Mouse (Mus musculus): ENCODE results near the gene Prph. TPM values are rescaled to one million over a fixed set of nuclear protein-coding genes. Genes with fewer than 3 reads are reported as not detected.
"Not testable (repeated sequence)": the region's sequence is repeated elsewhere in the genome, so short reads cannot be mapped to it uniquely, and the experiment has no call there.

Gene Prph
- total RNA-seq, 2 experiments from 2014 or later, result 1.7 to 2.0 TPM

DNA sequence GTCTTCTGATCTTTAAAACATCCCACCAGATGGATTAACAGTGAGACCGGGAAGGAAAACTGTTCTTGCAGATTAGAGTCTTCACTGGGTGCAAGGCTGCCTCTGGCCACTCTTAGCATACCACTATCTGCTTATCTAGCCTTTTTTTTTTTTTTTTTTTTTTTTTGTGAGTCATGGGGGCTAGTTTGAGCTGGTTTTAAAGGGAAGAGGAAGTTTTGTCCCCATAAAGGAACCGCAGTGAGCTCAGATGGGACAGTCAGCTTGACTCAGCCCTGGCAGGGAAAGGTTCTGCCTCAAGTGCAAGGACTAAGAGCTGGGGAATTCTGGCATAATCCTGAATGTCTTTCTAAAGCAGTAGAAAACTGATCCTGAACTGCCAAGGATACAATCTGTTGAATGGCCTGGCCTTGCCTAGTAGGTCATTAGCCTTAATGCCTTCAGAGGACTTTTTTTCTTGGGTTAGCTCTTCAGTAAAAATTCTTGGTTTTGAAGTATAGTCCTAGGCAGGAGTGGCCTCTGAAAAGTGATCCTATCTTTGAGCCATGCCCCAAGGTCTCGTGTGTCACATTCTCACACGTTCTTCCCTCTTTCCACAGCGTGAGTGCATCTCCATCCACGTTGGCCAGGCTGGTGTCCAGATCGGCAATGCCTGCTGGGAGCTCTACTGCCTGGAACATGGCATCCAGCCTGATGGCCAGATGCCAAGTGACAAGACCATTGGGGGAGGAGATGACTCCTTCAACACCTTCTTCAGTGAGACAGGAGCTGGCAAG, 21.3 kb upstream of the Prph start:
- no peak for DNase-seq

DNA sequence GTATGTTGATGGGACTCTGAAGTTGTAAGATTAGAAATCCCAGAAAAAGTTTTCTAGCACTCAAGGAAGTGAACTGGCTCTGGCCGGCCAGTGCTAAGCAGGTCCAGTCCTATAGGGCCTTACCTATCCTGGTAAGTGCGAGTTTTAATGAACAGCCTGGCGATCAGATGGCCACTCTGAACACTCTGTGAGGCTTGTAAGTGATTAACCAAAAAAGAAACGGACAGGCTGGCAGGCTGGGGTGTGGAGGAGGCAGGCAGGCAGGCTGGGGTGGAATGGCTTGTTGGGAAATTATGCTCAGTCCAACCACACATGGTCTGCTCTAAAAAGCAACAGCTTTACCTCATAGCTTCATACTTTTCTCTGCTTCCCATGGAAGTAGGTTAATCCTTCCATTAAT, 19.5 kb upstream of the Prph start:
- no peak for DNase-seq

DNA sequence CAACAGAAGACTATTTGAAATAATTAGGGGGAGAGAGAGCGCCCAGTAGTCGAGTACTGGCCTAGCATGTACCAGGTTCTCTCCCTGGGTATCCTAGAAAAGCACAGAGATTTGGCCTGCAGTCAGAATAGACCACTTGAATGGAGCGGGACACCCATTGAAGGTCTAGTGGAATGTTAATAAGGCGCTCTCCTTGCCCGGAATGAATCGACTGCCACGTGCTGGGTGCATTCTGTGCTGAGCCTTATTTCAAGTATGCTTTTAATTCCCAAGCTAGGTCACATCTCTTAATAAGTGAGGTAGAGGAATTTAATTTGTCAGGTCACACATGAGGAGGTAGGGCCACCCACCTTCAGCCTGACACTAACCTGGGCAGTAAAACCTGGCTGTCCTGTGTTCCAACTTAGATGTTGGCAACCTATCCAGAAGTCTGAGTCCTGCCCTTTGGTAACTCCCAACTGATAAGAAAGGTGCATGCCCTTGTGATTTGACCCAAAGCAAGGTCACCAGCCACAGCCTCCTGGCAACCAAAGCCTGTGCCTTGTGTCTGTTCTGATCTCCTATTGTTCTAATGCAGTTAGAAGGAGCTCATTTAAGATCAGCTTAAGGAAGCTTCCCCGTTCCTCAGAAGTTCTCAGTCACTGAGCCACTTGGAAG, 18.6 kb upstream of the Prph start:
- no peak for DNase-seq

DNA sequence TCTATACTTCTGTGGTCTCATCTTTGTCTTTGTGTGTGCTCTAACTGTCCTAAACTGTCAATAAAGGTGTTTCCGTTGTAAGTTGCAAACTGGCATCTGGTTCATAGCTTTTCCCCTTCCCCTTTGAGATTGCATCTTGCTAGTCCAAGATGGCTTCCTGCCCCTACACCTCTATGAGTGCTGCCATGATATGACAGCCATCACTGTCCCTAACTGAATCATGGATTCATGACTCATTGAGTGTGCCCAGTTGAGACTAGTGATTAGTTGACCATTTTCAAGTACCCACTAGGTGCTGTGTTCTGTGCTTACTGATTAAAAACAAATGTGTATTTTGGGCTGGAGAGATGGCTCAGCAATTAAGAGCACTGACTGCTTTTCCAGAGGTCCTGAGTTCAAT, 16.9 kb upstream of the Prph start:
- DNase-seq, result no peak

DNA sequence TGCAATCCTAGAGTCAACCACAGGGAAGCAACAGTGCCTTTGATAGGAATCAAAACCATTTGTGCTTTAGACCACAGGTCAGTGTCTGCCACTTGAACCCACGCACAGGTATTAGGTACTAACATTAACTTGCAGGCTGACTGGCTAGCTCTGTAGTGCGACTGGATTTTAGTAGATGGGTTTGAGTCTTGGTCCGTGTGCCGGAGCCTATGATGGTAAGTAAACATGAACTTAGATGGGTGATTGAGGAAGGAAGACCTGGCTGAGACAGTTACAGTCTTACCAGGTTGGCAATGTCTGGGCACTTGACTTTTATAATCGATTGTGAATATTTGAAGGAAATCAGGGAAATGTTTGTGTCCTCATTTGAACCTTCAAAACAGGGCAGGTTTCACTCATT, 16.2 kb upstream of the Prph start:
- DNase-seq, result no peak

DNA sequence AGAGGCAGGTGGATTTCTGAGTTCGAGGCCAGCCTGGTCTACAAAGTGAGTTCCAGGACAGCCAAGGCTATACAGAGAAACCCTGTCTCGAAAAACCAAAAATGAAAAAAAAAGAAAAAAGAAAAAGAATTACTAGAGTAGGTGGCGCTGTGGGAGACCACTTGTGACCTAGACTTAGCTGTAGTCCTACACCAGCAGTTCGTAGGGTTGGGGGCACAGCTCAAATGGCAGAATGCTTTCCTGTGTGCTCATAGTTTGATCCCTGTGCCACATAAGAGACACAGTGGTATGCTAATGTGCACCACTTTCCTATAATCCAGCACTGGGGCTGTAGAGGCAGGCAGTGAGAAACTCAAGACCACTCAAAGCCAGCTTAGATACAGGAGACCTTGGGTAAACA, 15.7 kb upstream of the Prph start:
- DNase-seq, result no peak

DNA sequence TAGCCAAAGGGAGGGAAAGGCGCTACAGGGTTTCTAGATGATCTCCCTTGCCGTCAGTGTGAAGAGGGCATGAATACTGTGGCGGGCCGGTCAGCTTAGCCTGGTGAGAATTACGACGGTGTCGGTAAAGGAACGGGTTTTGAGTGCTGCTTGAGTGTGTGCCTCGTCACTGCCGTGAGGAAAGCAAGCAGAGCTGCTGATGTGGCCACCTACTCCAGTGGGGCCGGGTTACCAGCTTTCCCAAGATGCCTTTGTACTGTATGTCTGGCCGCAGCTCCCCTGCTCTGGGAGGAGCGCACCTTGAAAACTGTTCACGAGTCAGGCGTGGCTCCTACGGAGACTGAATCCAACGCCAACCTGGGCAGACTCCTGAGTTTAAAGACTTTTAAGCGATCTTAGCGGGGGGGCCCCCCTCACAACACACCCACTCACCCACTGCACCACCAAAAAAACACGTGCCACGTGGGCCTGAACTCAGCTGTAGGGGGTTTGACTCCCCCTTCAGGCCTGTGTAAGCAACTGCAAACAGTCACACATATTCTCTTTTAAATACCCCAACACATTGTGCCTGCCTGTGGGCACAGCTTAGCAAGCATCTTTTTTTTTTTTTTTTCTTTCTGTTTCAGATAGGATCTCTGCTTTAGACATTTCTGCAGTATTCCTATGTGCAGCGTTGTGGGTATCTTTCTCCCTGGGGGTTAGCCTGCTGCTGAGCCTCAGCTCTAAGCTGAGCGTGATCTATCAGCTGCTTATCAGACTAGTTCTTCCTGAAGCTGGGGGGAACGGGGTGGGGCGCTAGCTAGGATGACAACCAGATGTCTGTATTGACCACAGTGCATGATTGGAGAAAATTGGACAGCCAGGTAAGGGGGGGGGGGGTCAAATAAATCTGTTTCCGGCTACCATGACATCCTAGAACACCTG, 14.7 kb upstream of the Prph start:
- no peak for DNase-seq

DNA sequence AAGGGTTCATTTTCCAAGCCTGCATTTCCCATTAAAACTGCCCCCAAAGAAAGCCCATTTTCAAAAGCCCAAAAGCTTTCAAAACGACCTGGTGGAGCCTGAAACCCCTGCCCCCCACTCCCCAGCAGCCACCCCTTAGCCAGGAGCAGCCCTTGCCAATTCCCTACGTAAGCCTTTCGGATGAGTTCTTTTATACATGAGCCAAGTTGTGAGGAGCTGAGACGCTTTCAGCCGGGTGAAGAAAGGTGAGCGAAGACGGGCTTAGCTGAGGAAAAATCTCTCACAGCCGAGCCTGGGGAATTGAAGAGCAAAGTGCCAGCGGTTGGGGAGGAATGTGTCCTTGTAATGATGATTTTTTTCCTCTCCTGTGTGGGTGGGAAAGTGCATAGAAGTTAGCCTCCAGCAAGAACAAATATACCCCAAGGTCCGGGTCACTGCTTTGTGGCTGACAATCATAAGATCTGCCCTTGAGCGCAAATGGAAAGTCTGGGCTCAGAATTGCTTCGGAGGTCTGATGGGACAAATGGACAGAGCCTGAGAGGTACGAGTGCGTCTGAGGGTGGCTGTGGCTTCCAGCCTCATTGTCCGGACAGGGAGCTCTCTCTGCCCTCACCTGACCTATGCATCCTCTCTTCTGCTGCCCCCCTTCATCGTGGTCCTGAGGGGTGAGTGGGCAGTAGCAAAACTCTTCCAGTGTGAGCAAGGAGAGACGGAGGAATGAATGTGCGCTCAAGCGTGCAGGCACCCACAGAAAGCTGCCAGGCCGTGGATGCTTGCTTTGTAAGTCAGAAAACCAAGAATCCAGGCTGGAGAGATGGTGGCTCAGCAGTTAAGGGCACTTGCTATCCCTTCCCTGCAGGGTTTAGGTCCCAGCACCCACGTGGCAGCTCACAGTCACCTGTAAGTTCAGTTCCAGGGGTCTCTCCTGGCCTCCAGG, 13.8 kb upstream of the Prph start:
- DNase-seq, result no peak

DNA sequence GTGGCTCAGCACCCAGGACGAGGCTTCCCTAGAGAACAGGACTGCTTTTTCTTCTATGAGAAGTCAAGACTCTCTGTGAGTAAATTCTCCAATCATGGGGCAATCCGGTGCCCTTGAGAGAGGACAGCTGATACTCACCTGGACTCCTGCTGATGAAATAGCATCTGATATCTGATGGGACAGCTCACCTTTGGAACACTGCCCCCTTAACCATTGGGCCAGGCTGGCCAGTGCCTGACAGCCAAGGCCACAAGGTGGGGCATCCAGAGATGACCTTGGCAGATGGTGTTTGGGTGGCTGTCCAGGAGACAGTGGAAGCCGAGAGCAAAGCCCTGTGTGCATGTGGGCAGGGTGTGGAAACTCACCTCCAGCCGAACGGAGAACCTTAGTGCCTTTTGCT, 12.6 kb upstream of the Prph start:
- no peak for DNase-seq

DNA sequence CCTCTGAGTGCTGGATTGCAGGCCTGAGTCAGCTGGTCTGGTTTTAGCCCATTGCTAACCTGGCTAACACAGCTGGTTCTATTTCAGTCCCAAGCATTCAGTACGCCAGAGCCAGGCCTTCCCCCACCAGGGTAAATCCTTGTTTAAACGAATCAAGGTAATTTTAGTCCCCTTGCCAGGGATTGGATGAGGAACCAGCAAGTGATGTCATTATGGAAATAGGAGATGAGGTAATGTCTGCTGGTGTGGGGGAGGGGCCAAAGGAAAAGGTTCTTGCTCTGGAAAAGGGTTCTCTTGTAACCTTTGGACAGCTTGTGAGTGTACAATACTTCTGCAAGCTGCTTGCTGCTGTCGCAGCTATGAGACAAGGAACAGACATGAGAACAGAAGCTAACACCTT, 10.1 kb upstream of the Prph start:
- no peak for DNase-seq

DNA sequence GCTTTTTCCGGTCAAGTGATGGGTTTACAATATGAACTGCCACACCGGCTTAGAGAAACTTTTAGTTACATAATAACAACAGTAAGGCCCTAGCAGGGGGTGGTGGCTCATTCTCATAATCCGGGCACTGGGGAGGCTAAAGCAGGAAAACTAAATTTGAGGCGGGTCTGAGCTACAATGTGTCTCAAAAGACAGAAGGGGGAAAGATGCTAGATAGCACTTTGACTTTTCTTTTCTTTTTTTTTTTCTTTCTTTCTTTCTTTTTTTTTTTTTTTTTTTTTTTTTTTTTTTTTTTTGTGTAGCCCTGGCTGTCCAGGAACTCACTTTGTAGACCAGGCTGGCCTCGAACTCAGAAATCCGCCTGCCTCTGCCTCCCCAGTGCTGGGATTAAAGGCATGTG, 9.2 kb upstream of the Prph start:
- DNase-seq, result not testable (repeated sequence)

DNA sequence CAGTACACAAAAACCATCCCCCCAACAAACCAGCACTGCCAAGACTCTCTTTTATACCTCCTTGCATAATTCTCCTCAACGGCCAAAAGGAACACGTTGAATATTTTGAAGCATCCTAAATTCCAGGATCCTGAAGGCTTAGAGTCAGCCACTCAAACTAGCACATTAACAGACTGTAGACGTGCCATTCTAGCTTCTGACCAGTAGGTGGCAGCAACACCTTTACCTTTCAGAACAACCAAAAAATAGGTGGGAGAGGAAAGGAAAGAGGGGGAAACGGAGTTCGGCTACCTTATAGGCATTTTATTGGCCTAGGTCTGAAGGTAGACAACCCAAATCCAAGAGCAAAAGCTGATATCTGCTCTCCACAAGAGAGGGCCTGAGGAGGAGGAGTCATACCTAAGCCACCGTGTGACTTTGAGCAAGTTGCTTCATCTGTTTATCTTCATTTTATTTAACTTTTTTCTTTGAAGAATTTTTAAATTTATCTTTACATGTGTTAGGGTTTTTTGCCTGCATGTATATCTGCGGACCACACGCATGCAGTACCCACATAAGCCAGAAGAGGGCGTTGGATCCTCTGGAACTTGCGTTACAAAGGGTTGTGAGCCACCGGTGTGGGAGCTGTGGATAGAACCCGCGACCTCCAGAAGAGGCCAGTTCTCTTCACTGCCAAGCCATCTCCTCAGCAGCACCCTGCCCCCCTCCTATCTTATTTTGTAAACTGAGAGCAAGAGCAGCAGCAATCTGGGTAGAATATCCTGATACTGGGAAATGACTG, 5.3 kb upstream of the Prph start:
- no peak for DNase-seq

DNA sequence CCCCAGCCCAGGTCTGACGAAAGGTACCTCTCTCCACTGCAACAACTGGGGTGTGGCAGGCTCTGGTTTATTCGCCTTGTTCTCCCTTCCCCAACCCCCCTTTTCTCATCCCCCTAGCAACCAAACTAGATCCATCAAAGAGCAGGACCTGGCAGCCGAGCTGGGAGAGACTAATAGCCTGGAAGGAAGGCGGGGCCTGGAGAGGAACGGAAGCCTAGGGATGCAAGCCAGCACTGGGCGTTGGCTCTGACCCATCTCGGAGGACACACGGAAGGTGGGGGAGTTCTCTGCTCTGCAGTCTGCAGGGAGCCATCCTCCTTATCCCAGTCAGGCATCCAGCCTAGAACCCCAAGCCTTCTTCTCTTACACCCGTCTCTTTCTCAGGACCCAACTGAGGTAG, 1.6 kb upstream of the Prph start:
- DNase-seq, result no peak

DNA sequence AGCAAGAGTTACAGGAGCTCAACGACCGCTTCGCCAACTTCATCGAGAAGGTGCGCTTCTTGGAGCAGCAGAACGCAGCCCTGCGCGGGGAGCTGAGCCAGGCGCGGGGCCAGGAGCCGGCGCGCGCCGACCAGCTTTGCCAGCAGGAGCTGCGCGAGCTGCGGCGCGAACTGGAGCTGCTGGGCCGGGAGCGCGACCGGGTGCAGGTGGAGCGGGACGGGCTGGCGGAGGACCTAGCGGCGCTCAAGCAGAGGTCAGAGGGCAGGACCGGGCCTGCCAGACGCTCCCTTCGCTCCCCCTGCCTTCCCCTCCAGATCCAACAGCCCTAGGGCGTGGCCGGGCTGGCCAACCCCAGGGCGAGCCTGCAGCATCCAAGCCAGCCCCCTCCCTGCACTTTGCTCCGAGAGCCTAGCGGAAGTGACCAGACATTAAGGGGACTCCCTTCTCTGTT, 562 bp downstream of the Prph start:
- peak; percentile 48 for DNase-seq

DNA sequence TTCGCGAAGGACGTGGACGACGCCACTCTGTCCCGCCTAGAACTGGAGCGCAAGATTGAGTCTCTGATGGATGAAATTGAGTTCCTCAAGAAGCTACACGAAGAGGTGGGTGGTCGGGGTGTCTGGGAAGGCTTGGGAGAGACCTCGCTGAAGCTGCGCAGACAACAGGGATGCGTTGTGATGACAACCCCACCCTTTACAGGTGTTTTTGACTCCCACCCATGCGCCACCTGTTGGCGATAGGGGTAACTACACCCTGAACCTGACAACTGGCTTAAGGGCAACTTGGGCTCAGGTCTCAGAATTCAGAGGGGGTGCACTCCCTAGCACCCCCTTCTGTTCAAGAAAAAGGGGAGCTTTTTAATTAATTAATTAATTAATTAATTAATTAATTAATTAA, 1.4 kb downstream of the Prph start:
- DNase-seq, result no peak

DNA sequence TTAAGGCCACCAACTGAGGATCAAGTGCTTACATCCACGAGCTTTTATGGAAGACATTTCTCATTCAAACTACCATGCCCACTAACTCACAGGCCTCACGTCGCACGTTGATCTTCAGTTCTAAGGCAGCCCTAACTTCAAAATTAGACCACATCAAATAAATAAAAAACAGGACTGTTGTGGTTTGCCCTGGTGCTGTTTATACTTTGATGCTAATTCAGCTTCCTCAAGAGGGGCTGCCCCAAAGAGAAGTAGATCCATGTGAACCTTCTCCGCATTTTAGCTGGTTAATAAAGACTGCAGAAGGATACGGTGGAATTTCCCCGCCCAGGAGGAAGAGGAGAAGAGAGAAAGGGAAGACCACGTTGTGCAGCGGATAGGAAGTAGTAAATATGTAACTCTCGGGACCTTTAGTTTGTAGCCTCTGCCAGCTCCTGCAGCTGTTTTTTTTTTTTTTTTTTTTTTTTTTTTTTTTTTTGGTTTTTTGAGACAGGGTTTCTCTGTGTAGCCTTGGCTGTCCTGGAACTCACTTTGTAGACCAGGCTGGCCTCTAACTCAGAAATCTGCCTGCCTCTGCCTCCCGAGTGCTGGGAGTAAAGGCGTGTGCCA, 10.7 kb downstream of the Prph start:
- no peak for DNase-seq

DNA sequence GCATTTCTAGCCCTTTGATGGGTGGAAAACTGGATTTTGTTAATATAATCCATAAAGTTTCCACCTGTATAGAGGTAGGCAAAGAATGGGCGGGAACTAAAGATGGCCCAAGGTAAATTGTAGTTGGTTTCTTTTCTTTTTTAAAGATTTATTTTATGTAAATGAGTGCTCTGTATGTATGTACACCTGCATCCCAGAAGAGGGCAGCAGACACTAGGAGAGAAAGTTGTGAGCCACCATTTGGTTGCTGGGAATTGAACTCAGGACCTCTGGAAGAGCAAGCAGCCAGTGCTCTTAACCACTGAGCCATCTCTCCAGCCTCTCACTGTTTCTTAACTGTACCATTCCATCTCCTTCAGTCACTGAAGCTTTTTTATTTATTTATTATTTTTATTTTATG, 17.0 kb downstream of the Prph start:
- no peak for DNase-seq

DNA sequence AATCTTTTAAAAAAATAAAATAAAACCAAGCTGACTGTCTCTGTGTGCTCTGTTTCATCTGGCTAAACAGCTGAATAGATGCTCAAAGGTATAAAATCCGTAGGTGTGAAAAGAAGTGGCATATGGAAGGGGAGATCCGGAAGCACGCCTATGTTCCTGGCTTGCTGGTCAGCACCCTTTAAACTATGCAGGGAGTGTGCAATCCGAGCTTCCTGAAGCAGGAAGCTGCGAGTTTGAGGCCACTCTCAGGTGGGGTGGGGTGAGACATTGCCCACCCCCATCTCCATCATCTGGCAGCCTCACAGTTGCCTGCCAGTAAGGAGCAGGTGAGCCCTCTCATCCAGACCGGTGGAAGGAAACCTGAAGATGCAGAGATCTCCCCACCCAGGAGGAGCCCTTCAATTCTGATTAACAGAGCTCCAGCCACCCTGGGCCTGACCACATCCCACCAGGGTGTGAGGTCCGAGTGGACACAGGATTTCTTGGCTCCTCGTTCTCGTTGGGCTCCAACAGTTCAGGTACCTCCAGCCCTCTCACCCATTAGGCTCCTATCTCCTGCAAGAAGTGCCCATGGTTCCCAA, 19.1 kb downstream of the Prph start, which contains the start of gene Troap:
Gene Troap (plus strand): TSS at position 557 of the 581 bp plus-strand sequence.
- DNase-seq, result no peak

DNA sequence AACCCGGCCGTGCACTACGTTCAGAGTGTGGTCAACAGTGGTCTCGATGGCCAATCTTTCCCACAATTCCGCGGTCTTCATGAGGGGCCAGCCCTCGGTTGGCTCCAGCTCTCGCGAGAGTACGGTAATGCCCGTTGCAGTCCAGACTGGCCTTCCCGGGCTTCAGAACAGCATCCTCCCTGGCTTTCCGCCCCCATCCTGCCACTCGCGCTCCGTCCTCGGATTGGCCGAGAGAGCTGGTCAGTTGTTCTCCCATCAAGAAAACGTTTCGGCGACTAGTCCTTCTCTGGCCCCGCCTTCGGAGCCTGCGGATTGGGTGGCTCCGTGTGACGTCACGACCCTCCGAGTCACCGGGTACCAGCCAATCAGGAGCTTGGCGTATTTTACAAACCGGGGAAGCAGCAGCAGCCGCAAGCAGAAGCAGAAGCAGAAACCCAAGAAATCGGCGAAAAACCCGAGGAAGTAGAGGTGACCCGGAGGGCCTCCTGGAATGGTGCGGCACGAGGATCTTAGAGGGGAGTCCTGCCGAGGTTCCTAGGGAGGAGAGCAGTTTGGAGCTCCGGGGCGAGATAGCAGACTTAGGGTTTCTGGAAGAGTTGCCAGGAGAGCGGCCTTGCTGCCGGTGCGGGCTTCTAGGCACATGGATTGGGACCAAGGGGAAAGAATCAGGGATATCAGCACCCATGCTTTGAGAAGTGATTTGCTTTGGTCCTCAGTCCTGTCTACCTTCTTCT, 19.8 kb downstream of the Prph start:
- peak; percentile 97 for DNase-seq

Data from gastrocnemius, postnatal 10 days (tissue).